Mouse (Mus musculus) CH12F3 (cell line): ENCODE data around the gene Spns3.

Source experiments
- in situ Hi-C: fragments of 300-500 bp; cut with MboI; formaldehyde crosslinking; loops from 2 replicates; pipeline ENCODE4 v1.14.3; 2020; ENCODE audit warnings: low sequenced_read_pairs

Gene Spns3

DNA sequence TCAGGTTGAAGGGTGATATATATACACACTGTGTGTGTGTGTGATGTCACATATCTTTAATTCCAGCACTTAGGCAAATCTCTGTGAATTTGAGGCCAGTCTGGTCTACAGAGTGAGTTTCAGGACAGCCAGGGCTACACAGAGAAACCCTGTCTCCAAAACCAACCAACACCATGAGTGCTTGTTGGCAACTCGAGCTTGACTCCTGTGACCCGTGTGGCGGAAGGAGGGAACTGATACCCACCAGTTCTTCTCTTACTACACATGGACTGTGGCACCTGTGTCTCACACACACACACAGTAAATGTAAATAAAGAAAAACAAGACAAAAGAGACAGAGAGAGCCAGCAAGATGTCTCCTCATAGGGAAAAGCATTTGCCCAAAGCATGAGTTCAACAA lies 10.4 kb upstream of the Spns3 start:
- in situ Hi-C loops, result loop anchor here (10.0 kb wide), 1 partner anchor 346 kb away; the partner anchor contains the start of gene Med31

DNA sequence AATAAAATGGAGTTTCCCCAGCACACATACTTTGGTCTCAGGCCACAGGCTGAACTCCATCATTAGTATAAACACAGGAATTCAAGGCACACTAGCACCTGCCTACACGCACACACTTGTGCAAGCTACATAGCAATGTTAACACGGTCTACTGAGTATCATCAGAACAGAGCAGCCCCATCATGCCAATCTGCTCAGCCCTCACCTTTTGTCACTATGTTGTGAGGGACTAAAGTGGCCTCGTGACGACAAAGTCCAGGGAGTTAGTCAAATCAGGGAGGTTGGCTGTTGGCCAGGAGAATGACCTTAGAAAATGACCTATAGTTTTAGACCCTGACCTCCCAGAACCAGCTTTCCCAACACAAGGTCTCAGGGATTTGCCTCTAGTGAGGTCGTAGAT lies 7.8 kb upstream of the Spns3 start:
- in situ Hi-C loops, result loop anchor here (10.0 kb wide), 2 partner anchors 113 to 203 kb away; partner anchors contain the start of gene Mybbp1a

DNA sequence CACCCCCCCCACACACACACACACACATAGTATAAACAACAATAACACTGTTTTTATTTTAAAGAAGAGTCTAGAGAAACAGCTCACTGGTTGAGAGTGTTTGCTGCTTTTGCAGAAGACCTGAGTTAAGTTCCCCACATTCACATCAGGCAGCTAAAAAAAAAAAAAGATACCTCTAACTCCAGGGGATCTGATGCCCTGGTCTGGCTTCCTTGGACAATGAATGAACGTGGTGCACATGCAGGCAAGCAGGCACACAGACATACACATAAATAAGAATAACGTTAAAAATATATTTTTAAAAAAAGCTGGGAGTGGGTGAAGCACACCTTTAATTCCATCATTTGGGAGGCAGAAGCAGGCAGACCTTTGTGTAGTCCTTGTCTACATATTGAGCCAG lies 6.6 kb upstream of the Spns3 start:
- in situ Hi-C loops, result loop anchor here (10.0 kb wide), 2 partner anchors 112 to 202 kb away; partner anchors contain the start of gene Mybbp1a

DNA sequence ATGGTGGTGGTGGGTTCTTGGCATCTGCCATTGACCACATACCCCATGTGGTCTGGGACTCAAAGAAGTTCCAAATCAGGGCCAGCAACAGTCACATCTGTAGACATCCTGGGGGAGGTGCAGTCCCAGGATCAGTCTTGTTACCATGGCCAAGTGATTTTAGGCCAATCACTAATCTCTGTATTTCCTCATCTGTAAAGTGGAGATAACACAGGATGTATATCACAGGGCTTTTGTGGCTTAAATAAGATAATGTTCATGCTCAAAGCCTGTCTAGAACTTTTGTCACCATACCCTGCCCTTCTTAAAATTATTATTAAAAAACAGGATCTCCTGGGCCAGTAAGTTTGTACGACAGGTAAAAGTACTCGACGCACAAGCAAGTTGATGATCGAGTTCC lies 6.2 kb upstream of the Spns3 start:
- in situ Hi-C loops, result loop anchor here (10.0 kb wide), 2 partner anchors 112 to 202 kb away; partner anchors contain the start of gene Mybbp1a

DNA sequence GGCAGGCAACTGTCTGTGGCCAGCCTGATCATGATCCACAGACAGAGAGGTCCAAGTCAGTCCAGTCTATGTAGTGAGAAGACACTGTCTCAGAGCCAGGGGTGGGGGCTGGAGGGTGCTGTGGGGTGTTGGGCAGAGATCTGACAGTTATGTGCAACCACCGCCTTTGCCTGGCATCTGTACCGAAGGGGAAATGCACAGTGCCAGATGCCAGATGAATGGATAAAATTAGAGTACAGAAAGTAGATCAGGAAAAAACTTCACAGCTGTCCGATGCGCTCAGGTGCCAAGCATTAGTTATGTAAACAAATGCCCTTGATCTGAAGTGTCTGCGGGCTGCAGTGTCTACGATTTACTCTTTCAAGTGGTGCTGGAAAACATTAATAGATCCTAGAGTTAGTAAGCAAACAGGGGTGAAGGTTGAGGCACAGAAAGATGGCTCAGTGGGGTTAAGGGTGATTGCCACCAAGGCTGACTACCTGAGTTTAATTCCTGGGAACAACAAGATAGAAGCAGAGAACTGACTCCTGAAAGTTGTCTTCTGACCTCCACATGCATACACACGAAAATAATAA lies 1.3 kb upstream of the Spns3 start:
- in situ Hi-C loops, result loop anchor here (10.0 kb wide), 2 partner anchors 107 to 197 kb away; partner anchors contain the start of gene Mybbp1a

DNA sequence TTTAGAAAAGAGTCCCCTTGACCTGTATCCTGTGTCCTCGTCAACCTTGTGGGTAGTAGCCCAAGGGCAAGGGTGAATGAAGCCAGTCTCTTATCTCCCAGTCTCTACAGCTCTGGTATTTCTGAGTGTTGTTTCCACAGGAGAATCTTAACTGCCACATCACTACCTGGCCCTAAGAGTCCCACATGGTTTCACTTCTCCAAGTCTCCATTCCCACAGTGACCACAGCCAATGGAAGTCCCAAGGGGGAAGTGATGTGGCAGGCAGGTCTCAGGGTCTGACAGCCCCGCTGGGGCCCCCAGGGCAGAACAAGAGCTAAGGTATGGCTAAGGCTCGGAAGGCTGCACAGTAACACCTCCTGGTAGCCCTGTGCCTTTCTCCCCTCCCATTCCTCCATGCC lies 3.1 kb downstream of the Spns3 start:
- in situ Hi-C loops, result loop anchor here (25.0 kb wide), 1 partner anchor 485 kb away; no protein-coding TSS in a partner anchor

DNA sequence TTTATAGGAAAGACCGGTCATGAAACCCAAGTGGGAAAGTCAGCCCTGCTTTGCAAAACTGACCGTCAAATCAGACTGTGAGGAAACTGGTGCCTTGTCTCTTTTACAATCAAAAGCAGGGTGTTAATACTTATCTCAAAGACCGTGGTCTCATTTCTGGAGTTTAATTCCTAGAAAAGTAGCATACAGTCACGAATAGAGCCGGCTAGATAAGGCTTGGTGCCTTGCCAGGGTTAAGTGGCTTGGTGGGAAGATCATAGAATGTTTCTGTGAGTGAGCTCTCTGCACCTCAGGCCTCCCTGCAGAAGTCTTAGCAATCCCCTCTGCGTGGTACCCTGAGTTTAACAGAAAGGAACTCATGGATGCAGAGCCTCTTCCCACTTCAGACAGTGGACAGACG lies 5.6 kb downstream of the Spns3 start:
- in situ Hi-C loops, result loop anchor here (25.0 kb wide), 1 partner anchor 482 kb away; no protein-coding TSS in a partner anchor

DNA sequence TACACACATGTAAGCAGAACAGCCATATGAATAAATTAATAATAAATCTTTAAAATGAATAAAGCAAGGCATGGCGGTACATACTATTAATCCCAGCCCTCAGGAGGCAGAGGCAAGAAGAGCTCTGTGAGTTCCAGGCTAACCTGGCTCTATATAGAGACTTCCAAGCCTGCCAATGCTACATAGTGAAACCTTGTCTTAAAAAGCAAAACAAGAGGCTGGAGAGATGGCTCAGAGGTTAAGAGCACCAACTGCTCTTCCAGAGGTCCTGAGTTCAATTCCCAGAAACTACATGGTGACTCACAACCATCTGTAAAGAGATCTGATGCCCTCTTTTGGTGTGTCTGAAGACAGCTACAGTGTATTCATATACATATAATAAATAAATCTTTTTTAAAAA lies 6.6 kb downstream of the Spns3 start:
- in situ Hi-C loops, result loop anchor here (25.0 kb wide), 1 partner anchor 481 kb away; no protein-coding TSS in a partner anchor

DNA sequence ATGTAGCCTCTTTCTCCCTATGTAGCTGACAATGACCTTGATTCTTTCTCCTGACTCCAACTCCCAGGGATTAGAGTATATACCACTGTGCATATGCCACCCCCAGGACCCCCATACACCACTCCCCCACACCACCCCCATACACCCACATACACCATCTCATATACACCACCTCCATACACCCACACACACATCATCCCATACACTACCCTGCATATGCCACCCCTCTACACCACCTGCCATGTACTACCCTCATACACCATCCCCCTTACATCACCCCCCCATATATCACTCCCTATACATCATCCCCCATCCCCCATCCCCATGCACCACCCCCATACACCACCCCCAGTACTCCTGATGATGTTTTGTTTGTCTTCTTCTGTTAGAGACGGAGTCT lies 7.7 kb downstream of the Spns3 start:
- in situ Hi-C loops, result loop anchor here (25.0 kb wide), 1 partner anchor 480 kb away; no protein-coding TSS in a partner anchor

DNA sequence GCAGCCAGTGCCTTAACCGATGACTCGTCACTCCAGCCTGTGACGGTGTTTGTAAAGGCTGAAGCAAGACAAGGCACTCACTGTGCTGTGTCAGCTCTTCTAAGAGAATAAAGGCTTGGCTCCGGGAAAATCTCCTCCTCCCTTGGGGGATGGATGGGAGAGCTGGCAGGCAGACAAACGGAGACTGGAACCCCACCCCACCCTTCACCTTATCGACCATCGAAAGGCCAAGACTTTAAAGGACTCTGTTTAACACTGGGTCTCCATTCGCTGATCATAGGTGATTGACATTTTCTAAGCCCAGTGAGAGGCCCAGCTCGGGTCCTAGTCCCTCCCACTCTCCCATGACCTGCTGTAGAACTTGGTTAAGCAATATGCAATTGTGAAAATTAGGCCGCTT lies 8.4 kb downstream of the Spns3 start:
- in situ Hi-C loops, result loop anchor here (25.0 kb wide), 1 partner anchor 480 kb away; no protein-coding TSS in a partner anchor

DNA sequence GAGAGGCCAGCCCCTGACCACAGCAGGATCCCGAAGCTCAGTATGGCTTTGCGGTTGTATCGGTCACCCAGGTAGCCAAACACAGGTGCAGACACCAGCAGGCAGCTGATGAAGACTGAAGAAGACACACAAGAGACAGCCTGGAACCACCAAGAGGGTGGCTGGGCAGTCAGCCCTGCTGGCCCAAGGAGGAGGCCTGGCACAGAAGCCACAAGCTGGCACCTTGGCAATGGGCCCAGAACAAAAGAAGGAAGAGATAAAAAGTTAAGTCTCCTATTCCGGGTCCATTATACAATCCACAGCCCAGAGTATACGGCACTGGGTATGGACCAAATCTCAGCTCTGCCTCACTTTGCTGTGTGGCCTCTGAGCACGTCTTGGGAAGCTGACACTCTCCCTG lies 9.9 kb downstream of the Spns3 start:
- in situ Hi-C loops, result loop anchor here (25.0 kb wide), 1 partner anchor 478 kb away; no protein-coding TSS in a partner anchor

DNA sequence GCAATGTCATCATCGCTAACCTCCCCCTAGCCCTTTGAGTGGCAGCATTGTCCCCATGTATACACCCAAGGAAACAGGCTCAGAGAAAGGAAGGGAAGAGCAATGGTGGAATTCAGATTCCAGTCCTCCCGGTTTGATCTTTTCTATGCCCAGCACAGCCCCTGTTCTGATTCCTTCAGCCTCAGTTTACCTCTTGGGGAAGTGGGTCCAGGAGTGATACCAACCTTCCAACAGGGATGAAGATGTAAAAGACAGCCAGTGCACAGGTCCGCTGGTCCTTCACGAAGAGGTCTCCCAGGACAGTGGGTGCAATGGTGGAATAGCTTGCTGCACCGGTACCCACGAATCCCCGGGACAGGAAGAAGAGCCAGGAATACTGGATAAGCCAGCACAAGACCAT lies 11.5 kb downstream of the Spns3 start:
- in situ Hi-C loops, result loop anchor here (25.0 kb wide), 1 partner anchor 477 kb away; no protein-coding TSS in a partner anchor

DNA sequence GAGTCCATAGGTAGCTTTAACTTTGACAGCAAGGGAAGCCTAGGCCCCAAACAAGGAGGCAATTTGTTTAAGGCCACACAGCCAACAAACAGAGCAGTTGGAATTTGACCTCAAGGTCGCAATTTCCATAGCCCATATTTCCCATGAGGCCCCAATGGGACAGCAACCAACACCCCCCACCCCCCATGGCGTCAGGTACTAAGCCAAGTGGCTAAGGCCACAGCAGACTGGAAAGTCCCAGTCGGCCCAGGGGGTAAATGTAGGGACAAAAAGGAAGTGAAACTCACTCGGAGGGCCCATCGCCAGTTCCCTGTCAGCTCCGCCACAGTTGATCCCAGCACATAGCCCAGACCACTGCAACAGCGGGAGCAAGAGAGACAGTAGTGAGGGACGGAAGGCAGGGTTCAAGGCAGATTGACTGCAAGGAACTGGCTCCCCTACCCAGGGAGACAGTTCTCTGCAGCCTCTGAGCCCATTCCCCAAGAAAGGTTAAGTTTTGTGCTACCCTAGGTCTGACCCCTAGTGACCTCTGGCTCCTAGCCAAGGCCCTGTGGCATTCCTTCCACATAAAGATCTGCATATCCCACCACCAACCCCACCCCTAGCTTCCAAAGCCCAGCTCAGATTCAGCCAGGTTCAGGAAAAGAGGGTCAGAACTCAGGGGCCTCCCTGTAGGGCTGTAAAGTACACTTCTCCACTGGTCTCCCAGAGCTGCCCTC lies 12.1 kb downstream of the Spns3 start:
- in situ Hi-C loops, result loop anchor here (25.0 kb wide), 1 partner anchor 476 kb away; no protein-coding TSS in a partner anchor

DNA sequence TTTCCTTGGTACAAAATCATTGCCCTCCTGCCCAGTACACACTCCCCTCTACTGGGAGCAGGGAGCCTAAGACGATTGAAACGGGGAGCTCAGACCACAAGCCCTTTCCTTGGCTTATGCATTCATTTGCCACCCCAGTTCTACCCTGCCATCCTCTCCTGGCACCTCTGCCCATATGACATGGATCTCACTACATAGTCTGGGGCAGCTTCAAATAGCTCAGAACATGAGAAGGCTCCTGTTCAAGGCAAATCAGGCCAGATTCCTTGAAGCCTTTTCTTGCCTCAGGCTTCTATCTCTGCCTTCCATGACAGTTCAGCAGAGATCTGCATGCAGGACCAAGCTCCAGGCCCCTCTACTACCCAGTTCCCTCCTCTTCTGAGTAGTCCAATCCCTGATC lies 12.8 kb downstream of the Spns3 start:
- in situ Hi-C loops, result loop anchor here (25.0 kb wide), 1 partner anchor 475 kb away; no protein-coding TSS in a partner anchor

DNA sequence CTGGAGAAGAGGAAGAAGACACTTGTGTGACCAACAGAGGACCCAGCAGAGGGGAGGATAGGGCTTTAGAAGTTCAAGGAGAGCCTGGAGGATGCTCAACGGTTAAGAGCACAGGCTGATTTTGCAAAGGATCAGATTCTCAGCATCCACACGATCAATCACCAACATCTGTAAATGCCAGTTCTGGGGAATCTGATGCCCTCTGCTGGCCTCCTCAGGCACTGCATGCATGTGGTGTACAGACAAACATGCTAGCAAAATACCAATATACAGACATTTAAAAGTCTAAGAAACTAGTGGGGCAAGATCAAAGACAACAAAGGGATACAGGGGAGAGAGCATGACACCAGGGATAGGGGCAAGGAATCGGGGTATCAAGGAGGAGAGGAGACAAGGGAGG lies 14.8 kb downstream of the Spns3 start:
- in situ Hi-C loops, result loop anchor here (25.0 kb wide), 1 partner anchor 473 kb away; no protein-coding TSS in a partner anchor

DNA sequence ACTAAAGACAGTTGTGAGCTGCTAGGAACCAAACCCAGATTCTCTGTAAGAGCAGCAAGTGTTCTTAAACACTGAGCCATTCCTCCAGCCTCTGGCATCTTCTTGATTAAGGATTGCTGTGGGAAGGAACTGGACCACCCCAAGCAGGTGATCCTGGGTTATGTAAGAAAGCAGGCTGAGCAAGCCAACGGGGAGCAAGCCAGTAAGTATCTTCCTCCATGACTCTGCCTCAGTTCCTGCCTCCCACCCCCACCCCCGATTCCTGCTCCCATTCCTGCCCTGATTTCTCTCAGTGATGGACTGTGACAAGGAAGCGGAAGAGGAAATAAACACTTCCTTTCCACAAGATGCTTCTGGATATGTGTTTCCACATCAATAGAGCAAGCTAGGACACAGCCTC lies 17.4 kb downstream of the Spns3 start:
- in situ Hi-C loops, result loop anchor here (25.0 kb wide), 1 partner anchor 471 kb away; no protein-coding TSS in a partner anchor

DNA sequence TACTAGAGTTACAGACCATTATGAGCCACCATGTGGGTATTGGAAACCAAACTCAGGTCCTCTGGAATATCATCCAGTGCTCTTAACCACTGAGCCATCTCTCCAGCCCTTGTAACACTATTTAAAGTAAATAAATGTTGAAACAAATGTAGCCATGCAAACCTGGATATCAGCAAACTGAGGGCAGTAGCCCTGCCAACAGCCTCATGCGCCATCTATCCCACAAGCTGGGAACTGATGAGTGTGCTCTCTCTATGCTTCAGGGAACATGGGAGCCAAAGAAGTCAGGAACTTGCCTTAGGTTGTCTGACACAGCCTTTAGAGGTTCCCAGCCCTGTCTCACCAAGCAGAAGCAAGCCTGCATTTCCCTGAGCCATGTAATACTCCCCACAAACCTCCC lies 18.7 kb downstream of the Spns3 start:
- in situ Hi-C loops, result loop anchor here (25.0 kb wide), 1 partner anchor 469 kb away; no protein-coding TSS in a partner anchor

DNA sequence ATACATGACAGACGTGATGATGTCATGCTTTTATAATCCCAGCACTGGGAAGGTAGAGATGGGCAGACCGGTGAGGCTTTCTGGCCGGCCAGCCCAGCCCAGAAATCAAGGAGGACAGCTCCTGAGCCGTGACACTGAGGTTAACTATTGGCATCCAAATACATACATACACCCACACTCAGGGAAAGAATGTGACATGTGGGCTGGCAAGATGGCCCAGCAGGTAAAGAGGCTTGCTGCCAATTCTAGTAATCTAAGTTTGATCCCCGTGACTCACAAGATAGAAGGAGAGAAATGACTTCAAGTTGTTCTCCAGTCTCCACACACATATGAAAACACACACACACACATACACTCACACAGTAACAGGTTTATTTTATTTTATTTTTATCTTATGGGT lies 19.2 kb downstream of the Spns3 start:
- in situ Hi-C loops, result loop anchor here (25.0 kb wide), 1 partner anchor 469 kb away; no protein-coding TSS in a partner anchor

DNA sequence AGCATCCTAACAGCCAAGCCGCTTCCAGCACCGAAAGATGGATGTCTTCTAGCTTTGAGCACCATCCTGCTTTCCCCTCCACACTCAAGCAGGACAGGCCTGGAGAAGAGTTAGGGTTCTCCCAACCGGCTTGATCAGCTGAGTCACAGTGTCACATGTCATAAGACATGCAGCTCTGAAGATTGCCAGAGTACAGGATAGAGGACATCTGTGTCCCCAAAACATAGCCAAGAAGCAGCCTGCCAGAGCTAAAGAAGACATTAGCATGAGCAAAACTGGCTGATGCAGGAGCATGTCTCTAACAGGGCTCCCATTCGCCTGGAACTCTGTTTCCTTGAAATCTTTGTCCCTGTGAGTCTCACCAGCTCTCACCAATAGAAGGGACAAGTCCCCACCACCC lies 24.1 kb downstream of the Spns3 start:
- in situ Hi-C loops, result loop anchor here (25.0 kb wide), 1 partner anchor 464 kb away; no protein-coding TSS in a partner anchor

DNA sequence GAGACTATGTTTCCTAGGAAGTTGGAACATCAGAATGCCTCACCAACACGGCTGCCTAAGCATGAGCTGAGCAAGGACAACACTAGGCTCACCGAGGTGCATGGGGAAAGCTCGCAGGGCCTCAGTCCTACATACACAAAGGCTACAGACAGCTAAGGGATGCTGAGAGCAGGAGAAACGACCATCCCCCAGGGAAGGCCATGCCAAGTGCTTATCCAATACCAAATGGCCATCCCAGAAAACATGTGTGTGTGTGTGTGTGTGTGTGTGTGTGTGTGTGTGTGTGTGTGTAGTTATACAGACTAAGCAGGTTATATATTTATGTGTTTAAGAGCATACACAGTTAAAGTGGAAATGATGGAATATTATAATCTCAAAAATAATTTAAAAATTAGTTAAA lies 26.6 kb downstream of the Spns3 start:
- in situ Hi-C loops, result no loop called here

DNA sequence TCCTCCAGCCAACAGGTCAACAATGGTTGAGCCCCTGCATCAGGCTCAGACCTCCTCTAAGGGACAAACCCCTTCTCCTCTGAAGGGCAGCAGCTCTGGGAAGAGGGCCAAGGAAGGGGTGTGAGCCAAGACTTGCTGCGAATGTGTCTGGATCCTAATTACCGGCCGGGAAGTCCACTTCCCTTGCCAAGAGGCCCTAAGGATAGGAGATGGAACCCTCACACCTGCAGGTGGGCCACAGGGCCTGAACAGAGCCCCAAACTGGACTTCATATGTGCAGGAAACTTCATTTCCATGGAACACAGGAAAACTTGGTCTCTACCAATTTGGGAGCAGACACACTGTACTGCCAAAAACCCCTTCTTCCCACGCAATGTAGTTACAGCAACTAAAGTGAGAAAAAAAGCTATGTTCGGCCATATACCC lies 27.7 kb downstream of the Spns3 start:
- in situ Hi-C loops, result no loop called here
